Mouse (Mus musculus): Measurements from ENCODE around the gene Higd1a. TPM values are rescaled to one million over a fixed set of nuclear protein-coding genes. Genes with fewer than 3 reads are reported as not detected.

The Higd1a gene
- polyA plus RNA-seq, 1 experiment from 2014 or later = 142 TPM

- no peaks in the 10 kb centered on the region for H3K27me3 ChIP-seq (ENCODE audit: insufficient read depth, low read length)
- H3K4me1 ChIP-seq (ENCODE audit: insufficient read depth, low read length) = 0 out of 2 replicates have a peak, but pooled peaks cover 5% of the 10 kb centered on the region
- ATAC-seq (ENCODE audit: low FRiP score, low TSS enrichment) = no peak
- H3K9me3 ChIP-seq (ENCODE audit: low read length) = no peaks in the 10 kb centered on the region
- H3K9ac ChIP-seq (replicated peaks; ENCODE audit: low read length) = no peak overlapping the region
- H3K4me3 ChIP-seq (ENCODE audit: low read length) = no peak overlapping the region
- no peak overlapping the region for H3K4me2 ChIP-seq (replicated peaks; ENCODE audit: low read depth, low read length)
- H3K36me3 ChIP-seq (ENCODE audit: insufficient read depth, low read length) = no peaks in the 10 kb centered on the region
- 65% methylated on average over 6 of the region's 6 CpGs for WGBS
- no peak overlapping the region for H3K27ac ChIP-seq (ENCODE audit: low read length)
Measured at GRCm38 (mm10) chr9:121881301-121881700, 23.1 kb upstream of the Higd1a start.

GRCm38 (mm10) chr9:121880840-121881239 is 22.7 kb upstream of the Higd1a start:
- no peaks in the 10 kb centered on the region for H3K9me3 ChIP-seq (ENCODE audit: low read length)
- no peak overlapping the region for H3K4me3 ChIP-seq (ENCODE audit: low read length)
- H3K9ac ChIP-seq (replicated peaks; ENCODE audit: low read length) = no peak overlapping the region
- H3K27me3 ChIP-seq (ENCODE audit: insufficient read depth, low read length) = no peaks in the 10 kb centered on the region
- peak overlapping the region; percentile 35 for H3K4me2 ChIP-seq (replicated peaks; ENCODE audit: low read depth, low read length)
- 21% methylated on average over 14 of the region's 14 CpGs for WGBS
- H3K27ac ChIP-seq (ENCODE audit: low read length) = no peak overlapping the region
- H3K36me3 ChIP-seq (ENCODE audit: insufficient read depth, low read length) = no peaks in the 10 kb centered on the region
- 0 out of 2 replicates have a peak, but pooled peaks cover 5% of the 10 kb centered on the region for H3K4me1 ChIP-seq (ENCODE audit: insufficient read depth, low read length)
- 0 out of 2 replicates have a peak, but pooled peaks have one; percentile 27 for ATAC-seq (ENCODE audit: low FRiP score, low TSS enrichment)

- WGBS = 7% methylated on average over 3 of the region's 3 CpGs
- Histone ChIP-seq H3K9me3 (ENCODE audit: low read length) (no peaks in the 10 kb centered on the region), H3K27ac (ENCODE audit: low read length) (no peak overlapping the region), H3K36me3 (ENCODE audit: insufficient read depth, low read length) (no peaks in the 10 kb centered on the region), H3K9ac (replicated peaks; ENCODE audit: low read length) (no peak overlapping the region), H3K27me3 (ENCODE audit: insufficient read depth, low read length) (no peaks in the 10 kb centered on the region), H3K4me1 (ENCODE audit: insufficient read depth, low read length) (0 out of 2 replicates have a peak, but pooled peaks cover 5% of the 10 kb centered on the region), H3K4me3 (ENCODE audit: low read length) (no peak overlapping the region), H3K4me2 (replicated peaks; ENCODE audit: low read depth, low read length) (no peak overlapping the region)
- ATAC-seq (ENCODE audit: low FRiP score, low TSS enrichment) = no peak
Measured at GRCm38 (mm10) chr9:121877052-121877740, 19.0 kb upstream of the Higd1a start.

- Histone ChIP-seq H3K36me3 (ENCODE audit: insufficient read depth, low read length) (no peaks in the 10 kb centered on the region), H3K4me1 (ENCODE audit: insufficient read depth, low read length) (0 out of 2 replicates have a peak, but pooled peaks cover 2% of the 10 kb centered on the region), H3K27me3 (ENCODE audit: insufficient read depth, low read length) (no peaks in the 10 kb centered on the region), H3K4me3 (ENCODE audit: low read length) (no peak overlapping the region), H3K9ac (replicated peaks; ENCODE audit: low read length) (no peak overlapping the region), H3K4me2 (replicated peaks; ENCODE audit: low read depth, low read length) (no peak overlapping the region), H3K9me3 (ENCODE audit: low read length) (no peaks in the 10 kb centered on the region), H3K27ac (ENCODE audit: low read length) (no peak overlapping the region)
- no peak for ATAC-seq (ENCODE audit: low FRiP score, low TSS enrichment)
Measured at GRCm38 (mm10) chr9:121873578-121873977, 15.4 kb upstream of the Higd1a start.

- Histone ChIP-seq H3K4me3 (ENCODE audit: low read length) (no peak overlapping the region), H3K27ac (ENCODE audit: low read length) (no peak overlapping the region), H3K27me3 (ENCODE audit: insufficient read depth, low read length) (no peaks in the 10 kb centered on the region), H3K9me3 (ENCODE audit: low read length) (no peaks in the 10 kb centered on the region), H3K36me3 (ENCODE audit: insufficient read depth, low read length) (no peaks in the 10 kb centered on the region), H3K9ac (replicated peaks; ENCODE audit: low read length) (no peak overlapping the region), H3K4me2 (replicated peaks; ENCODE audit: low read depth, low read length) (no peak overlapping the region), H3K4me1 (ENCODE audit: insufficient read depth, low read length) (0 out of 2 replicates have a peak, but pooled peaks cover 6% of the 10 kb centered on the region)
- 76% methylated on average over 2 of the region's 2 CpGs for WGBS
- ATAC-seq (ENCODE audit: low FRiP score, low TSS enrichment) = no peak
Measured at GRCm38 (mm10) chr9:121872062-121872683, 14.0 kb upstream of the Higd1a start.

- Histone ChIP-seq H3K36me3 (ENCODE audit: insufficient read depth, low read length) (no peaks in the 10 kb centered on the region), H3K9ac (replicated peaks; ENCODE audit: low read length) (no peak overlapping the region), H3K4me3 (ENCODE audit: low read length) (no peak overlapping the region), H3K9me3 (ENCODE audit: low read length) (no peaks in the 10 kb centered on the region), H3K27me3 (ENCODE audit: insufficient read depth, low read length) (no peaks in the 10 kb centered on the region), H3K4me1 (ENCODE audit: insufficient read depth, low read length) (0 out of 2 replicates have a peak, but pooled peaks cover 6% of the 10 kb centered on the region), H3K27ac (ENCODE audit: low read length) (no peak overlapping the region), H3K4me2 (replicated peaks; ENCODE audit: low read depth, low read length) (no peak overlapping the region)
- no peak for ATAC-seq (ENCODE audit: low FRiP score, low TSS enrichment)
- 45% methylated on average over 4 of the region's 4 CpGs for WGBS
Measured at GRCm38 (mm10) chr9:121869973-121870515, 11.9 kb upstream of the Higd1a start.

GRCm38 (mm10) chr9:121869432-121869831 is 11.3 kb upstream of the Higd1a start:
- ATAC-seq (ENCODE audit: low FRiP score, low TSS enrichment) = no peak
- Histone ChIP-seq H3K27me3 (ENCODE audit: insufficient read depth, low read length) (no peaks in the 10 kb centered on the region), H3K27ac (ENCODE audit: low read length) (no peak overlapping the region), H3K4me2 (replicated peaks; ENCODE audit: low read depth, low read length) (no peak overlapping the region), H3K4me1 (ENCODE audit: insufficient read depth, low read length) (0 out of 2 replicates have a peak, but pooled peaks cover 6% of the 10 kb centered on the region), H3K9me3 (ENCODE audit: low read length) (no peaks in the 10 kb centered on the region), H3K4me3 (ENCODE audit: low read length) (no peak overlapping the region), H3K36me3 (ENCODE audit: insufficient read depth, low read length) (no peaks in the 10 kb centered on the region), H3K9ac (replicated peaks; ENCODE audit: low read length) (no peak overlapping the region)
- WGBS = 80% methylated on average over 5 of the region's 5 CpGs

- no peak overlapping the region for H3K4me3 ChIP-seq (ENCODE audit: low read length)
- no peaks in the 10 kb centered on the region for H3K36me3 ChIP-seq (ENCODE audit: insufficient read depth, low read length)
- H3K4me2 ChIP-seq (replicated peaks; ENCODE audit: low read depth, low read length) = no peak overlapping the region
- no peaks in the 10 kb centered on the region for H3K27me3 ChIP-seq (ENCODE audit: insufficient read depth, low read length)
- no peak overlapping the region for H3K9ac ChIP-seq (replicated peaks; ENCODE audit: low read length)
- no peaks in the 10 kb centered on the region for H3K9me3 ChIP-seq (ENCODE audit: low read length)
- no peak for ATAC-seq (ENCODE audit: low FRiP score, low TSS enrichment)
- WGBS = 67% methylated on average over 6 of the region's 6 CpGs
- no peak overlapping the region for H3K27ac ChIP-seq (ENCODE audit: low read length)
- H3K4me1 ChIP-seq (ENCODE audit: insufficient read depth, low read length) = 0 out of 2 replicates have a peak, but pooled peaks cover 6% of the 10 kb centered on the region
Measured at GRCm38 (mm10) chr9:121868236-121868635, 10.1 kb upstream of the Higd1a start.

GRCm38 (mm10) chr9:121867632-121868031 is 9.5 kb upstream of the Higd1a start:
- H3K4me3 ChIP-seq (ENCODE audit: low read length) = no peak overlapping the region
- no peak overlapping the region for H3K9ac ChIP-seq (replicated peaks; ENCODE audit: low read length)
- no peak overlapping the region for H3K4me2 ChIP-seq (replicated peaks; ENCODE audit: low read depth, low read length)
- H3K27me3 ChIP-seq (ENCODE audit: insufficient read depth, low read length) = no peaks in the 10 kb centered on the region
- no peak for ATAC-seq (ENCODE audit: low FRiP score, low TSS enrichment)
- H3K4me1 ChIP-seq (ENCODE audit: insufficient read depth, low read length) = 0 out of 2 replicates have a peak, but pooled peaks cover 6% of the 10 kb centered on the region
- 78% methylated on average over 6 of the region's 6 CpGs for WGBS
- no peaks in the 10 kb centered on the region for H3K36me3 ChIP-seq (ENCODE audit: insufficient read depth, low read length)
- H3K9me3 ChIP-seq (ENCODE audit: low read length) = no peaks in the 10 kb centered on the region
- peak overlapping the region; percentile 24; the same call in 1 of the 2 replicates for H3K27ac ChIP-seq (ENCODE audit: low read length)

Data from kidney, embryonic 16.5 days (tissue).